Mouse (Mus musculus): ENCODE results near the gene Fibp. TPM values are rescaled to one million over a fixed set of nuclear protein-coding genes. Genes with fewer than 3 reads are reported as not detected.

The Fibp gene
- total RNA-seq, 2 experiments from 2014 or later, result 35.2 to 41.5 TPM

DNA sequence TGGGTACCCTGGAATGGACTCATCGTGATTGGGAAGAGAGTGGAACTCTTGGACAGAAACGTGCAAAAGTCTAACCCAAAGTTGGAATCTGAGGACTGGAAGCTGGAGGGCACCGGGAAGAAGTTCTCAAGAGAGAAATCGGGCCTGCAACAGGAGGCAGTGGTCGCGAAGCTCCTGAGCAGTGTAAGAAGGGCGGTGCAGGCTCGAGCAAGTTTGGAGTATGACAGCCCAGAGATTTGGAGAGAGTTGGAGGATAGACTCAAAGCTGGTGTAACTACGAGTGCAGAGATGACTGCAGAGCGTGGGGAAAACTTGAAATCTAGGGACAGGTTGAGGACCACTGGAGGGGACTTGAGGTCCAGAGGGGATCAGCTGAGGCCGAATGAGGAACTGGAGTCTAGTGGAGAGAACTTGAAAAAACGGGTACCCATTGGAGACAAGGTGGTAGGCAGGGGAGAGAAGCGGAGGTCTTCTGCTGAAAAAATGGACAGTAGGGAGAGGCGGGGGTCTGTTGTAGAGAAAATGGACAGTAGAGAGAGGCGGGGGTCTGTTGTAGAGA, 50.7 kb downstream of the Fibp start:
- no peak for DNase-seq
- intact Hi-C loops (cut with DNase I), result no loop called here

DNA sequence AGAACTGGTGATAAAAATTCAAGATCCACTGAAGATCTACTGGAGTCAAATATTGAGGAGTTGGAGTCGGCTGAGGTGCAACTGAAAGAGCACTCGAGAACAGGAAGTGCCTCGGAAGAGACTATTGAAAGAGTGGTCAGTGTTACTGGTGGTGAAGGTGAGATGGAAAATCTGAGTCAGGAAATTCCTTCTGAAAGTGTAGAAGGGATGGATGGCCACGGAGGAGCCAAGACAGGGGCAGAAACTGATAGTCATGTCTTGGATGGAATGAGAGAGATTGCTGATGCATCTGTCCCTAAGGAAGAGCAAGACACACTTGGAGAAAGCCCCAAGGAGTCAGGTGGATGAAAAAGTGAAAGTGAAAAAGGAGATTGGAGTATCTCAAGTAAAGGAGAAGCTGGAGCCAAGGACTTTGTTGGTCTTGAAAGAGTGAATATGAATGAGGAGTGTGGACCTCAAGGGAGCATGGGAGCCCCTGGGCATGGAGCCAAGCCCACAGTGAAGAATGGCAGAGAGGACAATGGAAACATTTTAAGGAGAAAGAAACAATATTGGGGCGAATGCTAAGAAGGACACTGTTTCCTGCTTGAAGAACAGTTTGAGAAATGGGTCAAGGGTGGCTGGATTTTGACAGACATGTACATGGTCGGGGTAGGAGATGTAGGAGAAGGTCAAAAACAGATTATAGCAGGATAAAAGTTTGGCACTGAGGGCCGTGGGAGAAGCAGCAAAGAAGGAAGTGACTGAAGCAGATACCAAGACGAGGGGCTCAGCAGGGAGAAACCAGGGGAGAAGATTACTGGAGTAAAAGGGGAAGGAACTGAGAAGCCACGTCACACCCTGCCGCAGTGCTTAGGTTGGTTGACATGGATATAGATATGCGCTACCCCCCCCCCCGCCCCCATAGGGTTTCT, 51.9 kb downstream of the Fibp start:
- intact Hi-C loops (cut with DNase I), result no loop called here
- no peak for DNase-seq

DNA sequence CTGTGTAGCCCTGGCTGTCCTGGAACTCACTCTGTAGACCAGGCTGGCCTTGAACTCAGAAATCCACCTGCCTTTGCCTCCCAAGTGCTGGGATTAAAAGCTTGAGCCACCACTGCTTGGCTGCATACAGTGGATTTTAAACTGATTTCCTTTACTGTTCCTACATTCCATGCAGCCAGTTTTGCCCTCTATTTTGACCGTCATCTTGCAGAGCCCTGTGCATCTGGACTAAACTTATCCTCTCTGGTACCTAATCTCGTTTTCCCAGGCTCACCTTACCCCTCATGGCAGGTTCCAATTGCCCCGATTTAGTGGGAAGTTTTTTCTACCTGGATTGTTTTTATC, 52.6 kb downstream of the Fibp start:
- intact Hi-C loops (cut with DNase I), result no loop called here
- DNase-seq, result no peak

Other genes starting within 250 kb of the Fibp start
- gene Pacs1, start 187.5 kb upstream of the Fibp start, total RNA-seq (2021), result 1 to 10 TPM; 5.0 to 6.3 TPM
- gene Sf3b2, start 165.2 kb upstream of the Fibp start, total RNA-seq (2021), result 10 to 100 TPM; 63.4 to 65.9 TPM
- under 1 TPM in 1 of 2 experiments, not detected in 1; 0.10 TPM for gene Gal3st3, start 162.3 kb upstream of the Fibp start, total RNA-seq (2021)
- gene Catsper1, start 124.9 kb upstream of the Fibp start, total RNA-seq (2021), result not detected
- 10 to 100 TPM; 26.7 to 28.3 TPM for gene Cst6, start 111.0 kb upstream of the Fibp start, total RNA-seq (2021)
- 10 to 100 TPM; 12.6 to 13.6 TPM for gene Eif1ad, start 93.9 kb upstream of the Fibp start, total RNA-seq (2021)
- 100 to 1,000 TPM; 116 to 124 TPM for gene Banf1, start 93.4 kb upstream of the Fibp start, total RNA-seq (2021)
- gene Sart1, start 71.9 kb upstream of the Fibp start, total RNA-seq (2021), result 10 to 100 TPM; 34.3 to 38.0 TPM
- gene Tsga10ip, start 58.1 kb upstream of the Fibp start, total RNA-seq (2021), result under 1 TPM; 0.52 to 0.64 TPM
- gene Drap1, start 35.6 kb upstream of the Fibp start, total RNA-seq (2021), result 100 to 1,000 TPM; 531 to 582 TPM
- 10 to 100 TPM; 32.7 to 33.6 TPM for gene AI837181, start 35.5 kb upstream of the Fibp start, total RNA-seq (2021)
- not detected for gene Fosl1, start 13.1 kb upstream of the Fibp start, total RNA-seq (2021)
- 1 to 10 TPM; 4.7 to 6.0 TPM for gene Ccdc85b, start 2.7 kb upstream of the Fibp start, total RNA-seq (2021)
- not detected for gene Ctsw, start 7.9 kb downstream of the Fibp start, total RNA-seq (2021)
- 1 to 10 TPM; 5.3 to 6.3 TPM for gene Efemp2, start 13.3 kb downstream of the Fibp start, total RNA-seq (2021)
- 10 to 100 TPM; 16.1 to 19.8 TPM for gene Mus81, start 27.8 kb downstream of the Fibp start, total RNA-seq (2021)
- gene Cfl1, start 29.8 kb downstream of the Fibp start, total RNA-seq (2021), result 10 to 100 TPM; 67.8 to 72.7 TPM
- gene 1700020D05Rik, start 43.2 kb downstream of the Fibp start, total RNA-seq (2021), result under 1 TPM; 0.33 to 0.59 TPM
- 1 to 10 TPM; 5.2 to 7.8 TPM for gene Snx32, start 49.9 kb downstream of the Fibp start, total RNA-seq (2021)
- gene Ovol1, start 100.0 kb downstream of the Fibp start, total RNA-seq (2021), result not detected
- 1 to 10 TPM; 1.9 to 2.0 TPM for gene Ap5b1, start 107.4 kb downstream of the Fibp start, total RNA-seq (2021)
- 10 to 100 TPM; 35.8 to 38.6 TPM for gene Rnaseh2c, start 141.3 kb downstream of the Fibp start, total RNA-seq (2021)
- 10 to 100 TPM; 23.3 to 25.4 TPM for gene Kat5, start 149.6 kb downstream of the Fibp start, total RNA-seq (2021)
- gene Rela, start 176.9 kb downstream of the Fibp start, total RNA-seq (2021), result 10 to 100 TPM; 12.4 to 14.9 TPM
- gene Sipa1, start 203.1 kb downstream of the Fibp start, total RNA-seq (2021), result 1 to 10 TPM; 6.9 to 9.5 TPM
- 10 to 100 TPM; 10.8 to 11.3 TPM for gene Map3k11, start 228.1 kb downstream of the Fibp start, total RNA-seq (2021)
- 10 to 100 TPM; 12.2 to 15.2 TPM for gene Pcnx3, start 228.3 kb downstream of the Fibp start, total RNA-seq (2021)
- not detected for gene Kcnk7, start 243.8 kb downstream of the Fibp start, total RNA-seq (2021)

Data from gastrocnemius, postnatal 36 days (tissue).